Mouse (Mus musculus) gastrocnemius, postnatal 25 days (tissue): ENCODE measurements around the gene Cemip. TPM values are rescaled to one million over a fixed set of nuclear protein-coding genes. Genes with fewer than 3 reads are reported as not detected.

ENCODE experiments used
- DNase-seq: peaks from one replicate; pipeline ENCODE4 v3.0.0; 2022
- total RNA-seq, 2 experiments: library from RNA; stranded (reverse); gene quantifications; 1 replicate in 1 of 2; 2 replicates in 1 of 2; pipeline ENCODE4 v1.2.3; 2021

The Cemip gene
- total RNA-seq, 2 experiments from 2014 or later: not detected

DNA sequence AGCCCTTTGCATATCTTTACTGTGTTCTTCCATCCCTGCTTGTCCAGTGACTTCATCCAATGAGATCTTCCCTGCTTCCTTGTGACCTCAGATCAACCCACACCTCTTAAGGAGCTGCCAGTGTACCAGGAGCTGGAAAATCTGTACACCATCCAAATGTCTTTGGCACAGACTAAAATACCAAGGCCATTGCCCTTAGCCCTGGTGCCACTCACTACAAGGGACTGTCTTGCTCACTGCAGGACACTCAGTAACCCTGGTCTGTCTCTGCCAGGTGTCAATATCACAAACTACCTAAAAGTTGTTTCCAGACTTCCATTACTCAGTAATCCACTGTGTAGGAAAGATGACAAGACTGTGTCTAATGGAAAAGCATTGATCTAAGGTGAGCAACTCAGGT lies 121.1 kb downstream of the Cemip start:
- no peak for DNase-seq

DNA sequence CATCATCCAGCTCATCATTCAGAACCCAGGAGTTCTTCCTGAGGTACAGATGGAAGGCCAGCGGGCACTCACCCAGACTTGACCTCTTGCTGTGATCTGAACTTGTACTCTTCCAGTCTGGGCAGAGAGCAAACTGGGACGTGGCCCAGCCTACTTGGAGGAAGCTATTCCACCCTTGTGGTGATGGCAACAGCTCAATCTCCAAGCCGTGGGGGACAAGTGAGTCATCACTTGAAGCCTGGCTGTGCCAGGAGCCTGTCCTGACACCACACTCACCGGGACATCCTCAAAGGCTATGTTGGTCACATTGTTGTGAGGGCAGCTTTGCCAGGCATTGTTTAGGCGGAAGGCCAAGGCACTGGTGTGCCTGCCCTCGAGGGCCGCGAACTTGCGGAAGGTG lies 133.8 kb downstream of the Cemip start:
- peak; percentile 66 for DNase-seq

DNA sequence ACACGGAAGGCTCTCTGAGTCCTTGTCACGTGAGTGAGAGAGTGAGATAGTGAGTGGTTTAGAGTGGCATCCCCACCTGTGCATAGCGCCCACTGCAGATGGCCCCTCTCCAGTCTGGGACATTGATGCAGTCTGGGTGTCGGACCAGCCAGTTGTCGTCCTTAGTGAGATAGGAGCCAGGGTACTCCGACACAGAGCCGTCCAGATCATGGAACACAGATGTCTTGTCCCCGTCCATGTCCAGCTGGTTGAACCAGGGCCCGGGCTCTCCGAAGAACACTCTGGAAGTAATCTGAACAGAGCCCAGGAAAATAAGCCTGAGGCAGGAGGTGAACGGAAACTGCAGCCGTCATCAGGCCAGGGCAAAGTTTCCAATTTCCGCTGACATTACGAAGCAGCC lies 135.0 kb downstream of the Cemip start:
- peak; percentile 76 for DNase-seq

DNA sequence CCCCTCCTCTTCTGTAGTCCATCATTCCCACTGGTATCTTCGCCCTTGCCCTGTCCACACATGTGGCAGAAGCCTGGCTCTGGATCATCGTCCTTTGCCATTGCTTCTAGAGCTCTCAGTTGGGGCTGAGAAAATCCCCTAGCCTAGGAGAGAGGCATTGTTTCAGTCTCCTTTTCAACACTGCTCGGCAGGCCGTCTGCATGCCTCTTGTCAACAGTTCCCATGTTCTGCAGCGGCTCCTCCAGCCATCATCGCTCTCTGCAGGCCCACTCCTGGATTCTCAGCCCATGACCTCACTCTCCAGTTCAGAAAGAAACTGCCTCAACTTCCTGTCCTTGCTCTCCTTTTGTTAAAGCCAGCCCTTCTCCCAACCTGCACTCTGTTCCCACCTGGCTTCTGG lies 136.6 kb downstream of the Cemip start:
- DNase-seq: no peak

DNA sequence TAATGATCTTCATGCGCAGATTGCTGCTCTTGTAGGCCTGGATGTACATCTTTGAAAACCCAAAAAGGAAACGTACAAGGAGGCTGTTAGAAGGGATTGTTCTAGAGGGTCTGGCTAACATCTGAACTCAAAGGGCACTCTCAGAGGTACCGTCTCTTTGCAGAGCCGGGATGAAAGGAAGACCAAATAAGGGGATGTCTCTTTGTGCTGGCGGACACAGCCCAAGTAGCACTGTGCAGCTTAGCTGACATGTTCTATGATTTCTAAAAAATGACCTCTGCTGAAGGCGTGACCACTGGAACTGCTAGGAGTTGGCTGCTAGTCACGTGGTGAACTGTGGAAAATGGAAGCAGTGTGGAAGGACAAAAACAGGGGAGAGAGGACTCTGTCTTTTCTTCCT lies 137.6 kb downstream of the Cemip start:
- DNase-seq: no peak

DNA sequence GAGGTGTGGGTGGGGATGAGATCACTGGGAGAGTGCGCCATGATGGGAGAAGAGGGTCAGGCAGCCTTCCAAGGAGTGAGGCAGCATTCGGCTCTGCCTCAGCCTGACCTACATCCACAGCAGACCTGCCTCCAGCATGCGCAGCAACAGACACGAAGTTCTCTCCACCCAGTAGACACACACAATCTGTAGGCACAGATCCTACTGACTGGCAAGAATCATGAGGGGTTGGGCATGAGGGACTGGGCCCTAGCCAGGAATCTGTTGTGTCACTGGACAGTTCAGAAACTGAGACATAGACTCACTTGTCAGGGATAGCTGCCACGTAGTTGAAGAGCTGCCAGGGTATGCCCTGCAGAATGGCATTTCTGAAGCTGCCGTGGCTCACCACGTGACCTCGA lies 144.6 kb downstream of the Cemip start:
- no peak for DNase-seq

DNA sequence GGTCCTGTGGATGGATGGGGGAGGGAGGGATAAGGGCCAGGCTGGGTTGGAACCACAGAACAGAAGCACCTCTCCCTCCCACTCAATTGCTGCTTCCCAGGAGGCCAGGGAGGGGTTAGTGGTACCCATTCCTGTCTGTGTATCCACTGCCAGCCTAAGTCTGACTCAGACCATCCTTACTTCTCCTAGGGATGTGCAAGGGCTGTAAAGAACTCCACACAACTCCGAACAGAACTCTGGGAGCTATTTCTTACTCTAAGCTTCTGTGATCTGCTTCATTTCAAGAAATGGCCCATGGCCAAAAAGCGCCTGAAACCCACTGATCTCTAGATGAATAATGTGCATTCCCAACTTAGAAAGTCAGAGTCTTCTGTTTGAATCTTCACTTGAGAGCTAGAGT lies 146.2 kb downstream of the Cemip start:
- no peak for DNase-seq

DNA sequence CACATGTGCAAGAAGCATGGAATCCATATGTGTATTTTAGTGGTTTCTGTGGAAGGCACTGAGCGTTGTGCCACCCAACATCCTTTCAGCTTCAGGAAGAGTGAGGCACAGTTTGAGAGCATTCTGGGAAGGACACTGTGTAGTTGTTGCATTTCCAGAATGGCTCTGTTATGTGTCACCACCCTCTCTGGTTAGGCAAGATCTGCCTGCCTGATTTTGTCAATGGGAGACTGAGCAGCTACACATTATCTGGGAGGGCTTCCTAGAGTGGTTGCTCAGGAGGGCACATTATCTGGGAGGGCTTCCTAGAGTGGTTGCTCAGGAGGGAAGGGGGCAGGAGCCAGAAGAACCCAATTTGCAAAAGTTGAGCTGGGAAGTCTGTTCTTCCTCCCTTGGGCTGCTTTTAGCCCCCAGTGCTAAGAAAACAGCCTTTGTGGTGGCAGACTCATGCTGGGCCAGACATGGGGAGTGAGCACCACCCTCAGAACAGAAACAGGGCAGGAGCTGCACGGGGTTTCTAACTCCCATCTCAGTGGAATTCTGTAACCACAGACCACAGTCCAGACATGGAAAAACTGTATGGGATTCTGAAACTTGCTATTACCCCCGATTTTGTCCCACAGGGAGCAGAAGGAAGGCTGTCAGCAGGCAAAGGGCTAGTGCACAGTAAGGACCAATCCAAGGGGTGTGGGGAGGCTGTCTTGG lies 147.1 kb downstream of the Cemip start:
- no peak for DNase-seq

DNA sequence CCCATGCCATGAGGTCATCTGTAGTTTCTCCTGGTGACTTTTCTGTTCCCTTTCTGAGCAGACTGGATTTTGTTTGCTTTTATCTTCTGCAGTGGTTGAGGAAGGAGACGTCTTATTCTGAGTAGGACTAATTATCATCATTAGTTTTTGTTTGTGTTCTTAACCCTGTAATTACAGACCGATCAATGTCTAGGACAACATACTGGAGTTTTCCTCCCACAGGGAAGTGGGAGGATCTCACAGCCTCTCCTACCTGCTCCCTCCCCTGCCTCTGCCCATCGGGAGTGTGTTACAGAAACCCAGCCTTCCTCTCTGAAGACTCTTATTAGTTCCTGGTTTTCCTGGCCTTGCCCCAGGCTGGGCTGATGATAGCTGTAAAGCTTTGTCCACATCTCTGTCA lies 164.7 kb downstream of the Cemip start:
- DNase-seq: no peak

DNA sequence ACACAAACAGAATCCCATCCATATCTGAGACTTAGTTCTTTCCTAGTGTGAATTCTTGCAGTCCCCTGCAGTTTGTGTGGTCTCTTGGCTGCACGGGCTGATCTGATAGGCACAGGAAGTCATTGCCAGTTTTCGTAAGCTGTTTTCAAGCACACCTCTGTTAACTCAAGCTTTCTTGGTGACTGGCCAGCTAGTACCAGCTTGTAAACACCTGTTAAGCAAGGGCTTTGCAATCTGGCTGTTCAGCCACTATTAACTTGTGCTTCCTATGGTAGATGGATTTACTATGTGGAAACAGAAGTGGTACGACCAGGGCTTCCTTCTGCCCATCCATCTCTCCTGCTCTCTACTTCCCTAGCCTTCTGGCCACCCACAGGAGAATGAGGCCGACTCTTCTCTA lies 166.1 kb downstream of the Cemip start:
- DNase-seq: no peak

DNA sequence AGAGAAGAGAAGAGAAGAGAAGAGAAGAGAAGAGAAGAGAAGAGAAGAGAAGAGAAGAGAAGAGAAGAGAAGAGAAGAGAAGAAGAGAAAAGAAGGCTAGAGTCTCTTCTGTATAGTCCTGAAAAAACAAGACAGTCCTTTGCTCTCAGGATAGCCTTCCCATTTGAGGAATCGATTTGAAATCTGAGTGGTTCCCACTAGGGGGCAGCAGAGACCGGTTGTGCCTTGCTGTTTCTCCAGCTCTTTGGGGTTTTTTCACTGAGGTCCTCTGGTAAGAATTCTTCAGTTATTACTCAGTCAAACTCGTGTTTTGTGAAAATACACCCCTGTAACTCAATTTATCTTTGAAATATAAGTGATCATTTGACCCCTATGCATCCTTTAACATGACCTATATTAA lies 171.7 kb downstream of the Cemip start:
- peak; percentile 31 for DNase-seq

DNA sequence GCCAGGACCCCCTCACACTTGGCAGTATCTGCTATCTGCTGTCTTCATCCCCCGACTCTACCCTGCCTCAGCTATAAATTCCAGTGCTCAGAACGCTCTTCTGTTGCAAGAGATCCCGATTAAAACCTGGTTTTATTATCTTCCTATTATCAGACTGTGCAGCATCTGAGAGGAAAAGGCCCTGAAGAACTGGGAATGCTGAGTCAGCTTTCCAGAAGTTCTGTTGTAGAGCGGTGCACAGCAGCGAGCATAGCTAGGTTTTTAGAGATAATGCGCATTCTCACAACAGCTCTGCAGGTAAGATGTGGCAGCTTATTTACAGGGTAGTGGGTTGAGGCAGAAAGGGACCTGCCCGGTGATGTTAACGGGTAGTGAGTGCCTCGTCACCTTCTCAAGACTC lies 172.3 kb downstream of the Cemip start:
- DNase-seq: no peak

DNA sequence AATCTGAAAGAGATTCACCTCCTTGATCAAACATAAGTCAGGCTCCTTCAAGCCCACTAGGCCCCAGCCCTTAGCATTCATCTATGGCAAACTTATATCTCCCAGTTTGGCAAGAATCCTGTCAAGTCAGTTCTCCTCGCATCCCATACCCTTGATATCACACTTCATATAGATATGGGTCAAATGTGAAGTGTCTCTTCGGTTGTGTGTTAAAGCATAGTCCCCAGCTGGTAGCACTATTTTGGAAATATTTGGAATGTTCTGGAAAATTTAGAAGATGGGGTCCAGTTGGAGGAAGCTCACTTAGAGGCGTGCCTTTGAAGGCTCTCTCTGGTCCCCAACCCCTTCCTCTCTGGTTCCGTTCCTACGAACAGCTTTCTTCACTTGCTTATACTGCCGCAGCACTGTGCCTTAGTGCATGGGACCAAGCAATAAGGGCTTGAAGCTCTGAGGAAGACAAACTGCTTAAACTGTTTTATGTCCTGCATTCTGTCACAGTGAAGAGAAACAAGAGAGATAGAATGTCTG lies 172.8 kb downstream of the Cemip start:
- no peak for DNase-seq

DNA sequence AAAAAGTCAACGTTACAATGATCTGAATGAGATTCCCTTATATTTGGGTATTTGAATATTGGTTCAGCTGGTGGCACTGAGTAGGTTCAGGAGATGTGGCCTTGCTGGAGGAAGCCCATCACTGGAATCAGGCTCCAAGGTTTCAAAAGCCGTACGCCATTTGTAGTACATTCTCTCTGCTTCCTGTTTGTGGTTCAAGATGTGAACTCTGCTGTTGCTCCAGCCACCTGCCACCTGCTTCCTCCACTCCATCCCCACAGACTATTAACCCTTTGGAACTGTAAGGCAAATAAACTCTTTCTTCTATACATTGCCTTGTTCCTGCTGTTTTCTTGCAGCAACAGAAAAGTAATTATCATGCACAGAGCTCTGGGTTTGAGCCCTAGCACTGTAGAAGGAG lies 174.4 kb downstream of the Cemip start:
- no peak for DNase-seq

DNA sequence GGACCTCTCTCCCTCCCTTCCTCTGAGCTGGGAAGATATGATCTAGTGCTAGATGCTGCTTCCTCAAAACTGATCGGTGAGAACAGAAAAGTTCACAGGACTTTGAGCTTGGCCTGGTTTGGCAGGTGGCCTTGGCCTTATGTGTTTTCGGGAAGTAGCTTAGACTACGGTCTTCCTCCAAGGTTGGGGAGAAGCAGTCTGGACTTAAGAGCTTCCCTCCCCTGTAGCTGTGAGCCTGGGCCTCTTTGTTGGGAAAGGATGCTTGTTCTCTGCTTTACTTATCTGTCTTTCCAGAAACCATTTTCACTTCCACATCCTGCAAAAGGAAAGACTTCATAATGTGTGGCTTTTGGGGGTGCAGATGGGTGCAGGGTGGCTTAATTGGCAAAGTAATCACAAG lies 181.5 kb downstream of the Cemip start:
- no peak for DNase-seq

DNA sequence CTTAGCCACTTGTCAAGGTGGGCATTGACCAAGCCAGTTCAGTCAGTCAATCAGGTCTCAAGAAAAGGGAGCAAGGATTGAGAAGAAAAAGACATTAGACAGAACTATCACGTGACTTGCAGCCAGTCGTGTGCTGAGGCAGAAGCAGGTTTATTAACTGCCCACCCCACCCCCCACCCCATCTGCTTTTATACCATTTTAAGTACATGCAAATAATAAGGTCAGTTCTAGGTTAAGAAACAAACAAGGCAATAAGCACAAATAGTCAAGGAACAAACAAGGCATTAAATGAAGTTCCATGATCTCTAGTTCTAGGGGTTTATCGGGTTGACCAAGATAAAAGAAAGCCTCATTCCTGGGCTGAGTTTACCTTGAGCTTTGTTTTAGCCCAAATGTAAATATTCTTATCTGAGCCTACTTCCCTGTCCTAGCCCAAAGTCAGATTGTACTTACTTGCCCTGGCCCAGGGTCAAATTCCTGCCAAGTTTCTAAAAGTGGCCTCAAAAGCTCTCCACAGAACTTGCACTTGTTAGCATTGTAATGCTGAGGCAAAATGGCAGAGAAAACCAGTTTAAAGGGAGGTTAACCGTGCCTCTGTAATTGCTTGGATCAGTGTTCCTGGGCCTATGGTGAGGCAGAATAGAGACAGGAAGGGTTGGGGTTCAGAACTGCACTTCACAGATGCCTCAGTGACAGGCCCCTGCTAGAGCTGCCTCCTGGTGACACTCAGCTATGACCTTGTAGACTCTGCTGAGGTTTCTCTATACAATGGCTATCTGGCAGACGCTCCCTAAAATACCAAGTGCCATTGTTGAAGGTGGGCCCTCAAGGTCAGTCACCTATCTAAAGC lies 183.8 kb downstream of the Cemip start:
- no peak for DNase-seq

DNA sequence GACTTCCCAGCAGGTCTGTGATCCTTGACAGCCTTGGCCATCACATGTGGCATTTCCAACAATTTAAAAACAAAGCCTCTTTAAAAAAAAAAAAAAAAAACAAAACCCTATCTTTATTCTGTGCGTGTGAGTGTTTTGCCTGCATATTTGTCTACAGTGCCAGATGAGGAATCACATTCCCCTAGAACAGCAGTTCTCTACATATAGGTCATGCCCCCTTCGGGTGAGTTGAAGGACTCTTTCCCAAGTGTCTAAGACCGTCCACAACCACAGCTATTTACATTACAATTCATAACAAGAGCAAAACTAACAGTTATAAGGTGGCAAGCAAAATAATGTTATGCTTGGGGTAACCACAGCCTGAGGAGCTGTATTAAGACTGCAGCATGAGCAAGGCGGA lies 184.9 kb downstream of the Cemip start:
- no peak for DNase-seq

DNA sequence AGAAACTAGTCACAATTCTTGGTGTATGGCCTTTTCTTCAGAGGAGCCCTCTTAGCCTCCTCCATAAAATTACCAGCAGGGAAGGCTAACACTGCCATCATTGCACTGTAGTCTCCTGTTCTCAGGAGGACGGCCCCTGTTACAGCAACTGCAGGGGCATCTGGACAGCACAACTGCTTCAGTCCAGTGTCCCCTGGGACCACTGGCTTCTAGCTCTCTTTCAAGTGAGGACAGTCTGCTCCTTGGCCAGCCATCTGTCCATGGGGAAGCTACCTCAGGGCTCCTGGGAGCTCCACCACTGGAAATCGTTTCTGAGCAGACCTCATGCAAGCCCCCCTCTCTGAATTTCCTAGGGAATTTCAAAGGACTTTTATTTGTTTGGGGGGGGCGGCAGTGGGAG lies 185.8 kb downstream of the Cemip start:
- DNase-seq: no peak

DNA sequence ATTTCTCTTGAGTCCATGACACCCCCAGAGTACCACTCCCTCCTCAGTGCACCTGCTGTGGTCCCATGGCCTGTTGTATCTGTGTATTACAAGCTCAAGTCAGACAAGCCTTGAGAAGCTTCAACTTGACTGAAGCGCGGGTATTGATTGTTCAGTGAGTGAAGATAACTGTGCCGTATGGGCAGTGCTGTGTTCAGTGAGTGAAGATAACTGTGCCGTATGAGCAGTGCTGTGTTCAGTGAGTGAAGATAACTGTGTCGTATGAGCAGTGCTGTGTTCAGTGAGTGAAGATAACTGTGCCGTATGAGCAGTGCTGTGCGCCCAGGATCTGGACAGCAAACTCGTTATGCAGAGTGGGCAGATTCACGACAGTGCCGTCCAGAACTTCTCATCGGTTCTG lies 188.0 kb downstream of the Cemip start:
- DNase-seq: no peak

DNA sequence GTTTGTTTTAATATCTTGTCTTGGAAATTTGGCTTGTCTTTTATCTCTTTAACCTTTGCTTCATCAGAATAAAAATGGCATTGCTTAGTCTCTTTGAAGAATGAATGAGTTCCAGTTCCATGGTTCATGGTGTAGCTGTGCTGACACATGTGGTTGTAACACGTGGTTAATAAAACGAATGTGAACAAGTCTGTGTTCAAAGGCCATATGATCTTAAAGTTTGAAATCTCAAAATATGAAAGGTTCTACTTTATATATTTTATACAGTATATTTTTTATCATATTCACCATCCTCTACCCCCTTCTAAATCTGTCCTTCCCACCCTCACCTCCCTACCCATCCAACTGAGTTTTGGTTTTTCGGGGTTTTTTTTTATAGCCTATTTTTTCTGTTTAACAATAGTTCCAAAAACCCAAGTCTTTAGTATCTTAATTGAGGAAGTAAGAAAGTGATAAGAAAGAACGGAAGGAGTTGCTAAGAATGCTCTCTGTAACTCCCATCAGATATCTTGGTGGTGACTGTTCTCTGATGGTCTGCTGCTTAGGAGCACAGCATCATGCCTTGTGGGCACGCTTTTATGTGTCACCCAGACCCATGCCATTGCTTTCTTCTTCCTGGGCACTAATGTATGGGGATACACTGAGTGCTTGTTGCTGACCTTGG lies 190.1 kb downstream of the Cemip start:
- DNase-seq: no peak

DNA sequence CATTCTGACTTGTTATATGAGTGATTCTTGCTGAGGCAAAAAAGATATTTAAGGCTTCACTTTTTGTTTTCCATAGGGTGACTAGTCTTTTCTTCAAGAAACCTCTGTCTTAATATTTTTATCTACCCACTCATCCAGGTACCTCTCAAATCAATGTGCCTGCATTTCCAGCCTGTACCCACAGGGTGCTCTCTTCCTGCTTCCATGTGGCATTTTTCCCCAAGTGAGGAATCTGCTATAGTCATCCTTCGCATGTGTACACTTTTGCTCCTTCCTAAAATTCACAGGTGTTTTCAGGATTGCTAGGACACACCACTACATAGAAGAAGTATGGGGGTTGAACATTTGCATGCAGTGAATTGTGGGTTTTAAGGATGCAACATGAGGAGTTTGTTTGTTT lies 192.0 kb downstream of the Cemip start:
- DNase-seq: no peak

DNA sequence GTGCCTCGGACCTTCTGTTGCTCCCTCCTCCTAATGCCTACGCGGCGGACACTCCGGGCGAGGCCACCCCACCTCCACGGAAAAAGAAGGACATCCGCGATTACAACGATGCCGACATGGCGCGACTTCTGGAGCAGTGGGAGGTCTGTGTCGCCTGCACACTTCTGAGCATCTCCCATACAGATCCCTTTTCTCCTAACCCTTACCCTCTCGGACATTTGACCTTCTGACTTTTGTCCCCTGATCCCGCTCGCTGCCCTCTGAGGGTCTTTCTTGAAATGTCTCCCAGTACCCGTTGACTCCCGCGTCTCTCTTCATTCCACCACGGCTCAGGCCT lies 194.0 kb downstream of the Cemip start:
- DNase-seq: no peak
